Mouse (Mus musculus) T-helper 17 cell (primary cell): ENCODE data around the gene Olfr25.

Source experiments
- in situ Hi-C, 2 experiments: fragments of 300-600 bp; cut with MboI, MseI; formaldehyde crosslinking; loops; 1 replicate in 1 of 2; 2 replicates in 1 of 2; pipeline ENCODE4 v1.15.1; 2025; ENCODE audit warnings: high pct_unique_total_duplicates in 2 of 2

Gene Olfr25

GRCm38 (mm10) chr9:38328760-38329159, at the start of gene Olfr25:
Gene Olfr25, plus strand, starts transcription at chr9:38329060.
- in situ Hi-C loops = no loop called here

- in situ Hi-C loops = no loop called here
Measured at GRCm38 (mm10) chr9:38290807-38291206, 38.1 kb upstream of the Olfr25 start, which contains the start of gene Olfr896-ps1. Gene Olfr896-ps1, plus strand, starts transcription at chr9:38291107.

GRCm38 (mm10) chr9:38348111-38348510, 19.3 kb downstream of the Olfr25 start, which contains the start of gene Olfr898:
Gene Olfr898, plus strand, starts transcription at chr9:38348411.
- in situ Hi-C loops = no loop called here

- in situ Hi-C loops = loop anchor here in 1 of 2 experiments (10.0 kb wide), 1 partner anchor 1938 kb away; no protein-coding TSS in a partner anchor
Measured at GRCm38 (mm10) chr9:38366596-38366995, 37.7 kb downstream of the Olfr25 start, which contains the start of gene Olfr250. Gene Olfr250, plus strand, starts transcription at chr9:38366896.

- in situ Hi-C loops = no loop called here
Measured at GRCm38 (mm10) chr9:38376786-38377185, 47.9 kb downstream of the Olfr25 start, which contains the start of gene Olfr251. Gene Olfr251, plus strand, starts transcription at chr9:38377086.
